26 mouse cellular contexts compared by ENCODE assay signal in genomic region chr3:83050661-83051060, GRCm38 (mm10). TPM values are rescaled to one million over a fixed set of nuclear protein-coding genes. Genes with fewer than 3 reads are reported as not detected.
DNase-seq lines count a peak whose midpoint lies in the region; ATAC-seq and TF ChIP-seq lines count a peak whose summit lies in the region.
"Had no signal": no experiment of that assay in that cellular context is flagged by ENCODE, and none has a peak within 500 bp of the region (broad histone marks: within the 10 kb centered on the region; RNA-seq: fewer than 3 reads in every experiment).

No protein-coding gene starts in this region.

- H3K9ac ChIP-seq in kidney, postnatal 0 days (ENCODE audit: low read depth, low read length), result no peak overlapping the region
- H3K9ac ChIP-seq in liver, adult 2 months (ENCODE audit: low read depth, low read length), result no peak overlapping the region
- H3K9ac ChIP-seq in liver, postnatal 0 days (replicated peaks), result no peak overlapping the region
- no peak overlapping the region for H3K9ac ChIP-seq in liver, embryonic 11.5 days (ENCODE audit: low read depth, low read length)
- no peak overlapping the region for H3K9ac ChIP-seq in midbrain, embryonic 15.5 days

- peaks cover 3% of the 10 kb centered on the region; the same call in 1 of the 2 replicates for H3K79me2 ChIP-seq in liver, adult 2 months (ENCODE audit: control insufficient read depth, insufficient read depth, low read length)

- no peaks in the 10 kb centered on the region for H3K27me3 ChIP-seq in kidney, postnatal 0 days (ENCODE audit: insufficient read depth, low read length)
- H3K27me3 ChIP-seq in liver, adult 2 months (ENCODE audit: control insufficient read depth, insufficient read depth, low read length), result no peaks in the 10 kb centered on the region
- no peaks in the 10 kb centered on the region for H3K27me3 ChIP-seq in liver, postnatal 0 days (ENCODE audit: insufficient read depth, low read length)
- H3K27me3 ChIP-seq in liver, embryonic 11.5 days (replicated peaks; ENCODE audit: control insufficient read depth, insufficient read depth, low read length), result no peaks in the 10 kb centered on the region
- H3K27me3 ChIP-seq in midbrain, embryonic 15.5 days (replicated peaks), result no peaks in the 10 kb centered on the region
- H3K27me3 ChIP-seq: CH12.LX had no signal

- no peak overlapping the region for H3K27ac ChIP-seq in kidney, postnatal 0 days
- H3K27ac ChIP-seq in liver, adult 2 months (replicated peaks; ENCODE audit: insufficient read depth, low read depth, low read length), result 0 out of 2 replicates have a peak overlapping the region, but pooled peaks have one; percentile 49
- peak overlapping the region; percentile 86 for H3K27ac ChIP-seq in liver, postnatal 0 days (ENCODE audit: low read depth)
- no peak overlapping the region for H3K27ac ChIP-seq in liver, embryonic 11.5 days (ENCODE audit: low read depth, low read length)
- H3K27ac ChIP-seq in midbrain, embryonic 15.5 days, result no peak overlapping the region

- H3K36me3 ChIP-seq in kidney, postnatal 0 days (ENCODE audit: insufficient read depth, low read length), result no peaks in the 10 kb centered on the region
- H3K36me3 ChIP-seq in liver, adult 2 months (ENCODE audit: control insufficient read depth, insufficient read depth, low read length), result peaks cover 27% of the 10 kb centered on the region
- no peaks in the 10 kb centered on the region for H3K36me3 ChIP-seq in liver, postnatal 0 days (replicated peaks; ENCODE audit: insufficient read depth, low read length)
- H3K36me3 ChIP-seq in liver, embryonic 11.5 days (ENCODE audit: control insufficient read depth, insufficient read depth, low read length), result no peaks in the 10 kb centered on the region
- no peaks in the 10 kb centered on the region for H3K36me3 ChIP-seq in midbrain, embryonic 15.5 days (replicated peaks)
- H3K36me3 ChIP-seq: G1E had no signal

- ATAC-seq in kidney, postnatal 0 days (replicated peaks; ENCODE audit: low FRiP score, low read depth), result no peak
- ATAC-seq in liver, postnatal 0 days, result no peak
- ATAC-seq in liver, embryonic 11.5 days (replicated peaks; ENCODE audit: low FRiP score), result no peak
- no peak for ATAC-seq in midbrain, embryonic 15.5 days (replicated peaks)
- ATAC-seq: activated CD4-positive, CD25-positive, alpha-beta regulatory T cell, adult 4 months; CD4-positive, CD25-positive, alpha-beta regulatory T cell, adult 4 months; Patski had no signal

- 69% methylated on average over 5 of the region's 5 CpGs for WGBS in kidney, postnatal 0 days
- 25% methylated on average over 5 of the region's 5 CpGs for WGBS in liver, adult 2 months
- WGBS in liver, postnatal 0 days (ENCODE audit: insufficient replicate concordance), result 61% methylated on average over 5 of the region's 5 CpGs
- WGBS in liver, embryonic 11.5 days, result 83% methylated on average over 5 of the region's 5 CpGs
- 83% methylated on average over 5 of the region's 5 CpGs for WGBS in midbrain, embryonic 15.5 days

- no peak overlapping the region for H3K4me3 ChIP-seq in kidney, postnatal 0 days (replicated peaks; ENCODE audit: low read depth, low read length)
- no peak overlapping the region for H3K4me3 ChIP-seq in liver, adult 2 months (ENCODE audit: insufficient read depth, low read depth, low read length)
- no peak overlapping the region for H3K4me3 ChIP-seq in liver, postnatal 0 days (ENCODE audit: low read depth, low read length)
- H3K4me3 ChIP-seq in liver, embryonic 11.5 days (ENCODE audit: low read depth, low read length), result no peak overlapping the region
- H3K4me3 ChIP-seq in midbrain, embryonic 15.5 days, result no peak overlapping the region

- no peak for TF ChIP-seq POLR2A in liver, adult 2 months (IDR thresholded peaks at IDR 0.05; ENCODE audit: extremely low read depth, insufficient read depth, low read length)

- H3K4me2 ChIP-seq in kidney, postnatal 0 days (ENCODE audit: low read length), result no peak overlapping the region
- no peak overlapping the region for H3K4me2 ChIP-seq in liver, postnatal 0 days (ENCODE audit: low read depth, low read length)
- no peak overlapping the region for H3K4me2 ChIP-seq in liver, embryonic 11.5 days
- no peak overlapping the region for H3K4me2 ChIP-seq in midbrain, embryonic 15.5 days

- TF ChIP-seq CTCF in kidney, postnatal 0 days (IDR thresholded peaks at IDR 0.05; ENCODE audit: low read depth), result no peak
- TF ChIP-seq CTCF in liver, adult 2 months (IDR thresholded peaks at IDR 0.05; ENCODE audit: low read depth, low read length), result no peak
- TF ChIP-seq CTCF in liver, postnatal 0 days (IDR thresholded peaks at IDR 0.05; ENCODE audit: low read depth), result no peak

- TF ChIP-seq EP300 in liver, postnatal 0 days (IDR thresholded peaks at IDR 0.05; ENCODE audit: low read depth), result no peak

- H3K4me1 ChIP-seq in kidney, postnatal 0 days (replicated peaks; ENCODE audit: insufficient read depth, low read length), result no peaks in the 10 kb centered on the region
- H3K4me1 ChIP-seq in liver, adult 2 months (ENCODE audit: control insufficient read depth, insufficient read depth, low read length), result peaks cover 26% of the 10 kb centered on the region
- no peaks in the 10 kb centered on the region for H3K4me1 ChIP-seq in liver, postnatal 0 days (ENCODE audit: insufficient read depth)
- H3K4me1 ChIP-seq in liver, embryonic 11.5 days (replicated peaks; ENCODE audit: control insufficient read depth, insufficient read depth, low read length), result peaks cover 3% of the 10 kb centered on the region; the same call in 1 of the 2 replicates
- no peaks in the 10 kb centered on the region for H3K4me1 ChIP-seq in midbrain, embryonic 15.5 days

- no peaks in the 10 kb centered on the region for H3K9me3 ChIP-seq in kidney, postnatal 0 days (replicated peaks; ENCODE audit: low read length)
- H3K9me3 ChIP-seq in liver, postnatal 0 days (ENCODE audit: low read length), result no peaks in the 10 kb centered on the region
- no peaks in the 10 kb centered on the region for H3K9me3 ChIP-seq in liver, embryonic 11.5 days (ENCODE audit: control insufficient read depth, low read length)
- no peaks in the 10 kb centered on the region for H3K9me3 ChIP-seq in midbrain, embryonic 15.5 days
- H3K9me3 ChIP-seq: G1E had no signal

- peak; percentile 35 for DNase-seq in kidney, postnatal 0 days (ENCODE audit: low spot score)
- no peak for DNase-seq in kidney, adult 9 months
- DNase-seq in liver, adult 2 months (ENCODE audit: extremely low read depth, low read depth, low spot score), result peak; percentile 93
- no peak for DNase-seq in liver
- DNase-seq in liver, postnatal 0 days, result no peak
- no peak for DNase-seq in liver, embryonic 11.5 days (ENCODE audit: low spot score)
- DNase-seq in adipocyte (ENCODE audit: low spot score), result peak; percentile 56
- DNase-seq: adrenal gland, adult 2 months; adrenal gland, adult 8-10 months; adrenal gland, postnatal 10 days; adrenal gland, postnatal 14 days; adrenal gland, postnatal 25 days; adrenal gland, postnatal 36 days; B cell, adult 2 months; cerebellum, adult 11 months; cerebellum, adult 11-12 months; cerebellum, adult 18-20 months had no signal

RNA-seq across cellular contexts. Expression of gene Fgb, which starts 1.0 kb away (rescaled TPM):
- polyA plus RNA-seq in kidney, postnatal 0 days (2015; fragmentation: Nextera tagmentation; extraction: Ambion mirVana), result 2.4 and 3.3 TPM in 2 replicates
- 2,420 and 2,798 TPM in 2 replicates for total RNA-seq in liver, adult 2 months (2014; rRNA removed)
- polyA plus RNA-seq in liver, adult 2 months (2012; rRNA removed), result 918 and 923 TPM in 2 replicates
- polyA plus RNA-seq in liver, postnatal 0 days (2015; fragmentation: Nextera tagmentation; extraction: Ambion mirVana), result 2,723 and 3,190 TPM in 2 replicates
- 176 and 188 TPM in 2 replicates for polyA plus RNA-seq in liver, embryonic 11.5 days (2014; fragmentation: Nextera tagmentation; extraction: Ambion mirVana)
- 0.51 TPM in 1 of 2 replicates, not detected in the other for polyA plus RNA-seq in midbrain, embryonic 15.5 days (2015; fragmentation: Nextera tagmentation; extraction: Ambion mirVana)
- total RNA-seq: adrenal gland, postnatal 25 days; CH12.LX; ES-E14; MEL had no signal
- polyA plus RNA-seq: activated CD4-positive, CD25-positive, alpha-beta regulatory T cell, adult 4 months; C2C12; CD4-positive, CD25-positive, alpha-beta regulatory T cell, adult 4 months; G1E; Patski had no signal

RNA-seq across cellular contexts. Expression of gene Plrg1, which starts 4.7 kb away (rescaled TPM):
- polyA plus RNA-seq in kidney, postnatal 0 days (2015; fragmentation: Nextera tagmentation; extraction: Ambion mirVana), result 70.4 and 76.8 TPM in 2 replicates
- 34.1 and 35.1 TPM in 2 replicates for total RNA-seq in liver, adult 2 months (2014; rRNA removed)
- polyA plus RNA-seq in liver, adult 2 months (2012; rRNA removed), result 20.7 and 21.8 TPM in 2 replicates
- polyA plus RNA-seq in liver, postnatal 0 days (2015; fragmentation: Nextera tagmentation; extraction: Ambion mirVana), result 29.6 and 29.9 TPM in 2 replicates
- 92.7 and 103 TPM in 2 replicates for polyA plus RNA-seq in liver, embryonic 11.5 days (2014; fragmentation: Nextera tagmentation; extraction: Ambion mirVana)
- polyA plus RNA-seq in midbrain, embryonic 15.5 days (2015; fragmentation: Nextera tagmentation; extraction: Ambion mirVana), result 104 and 108 TPM in 2 replicates

RNA-seq across cellular contexts. Expression of gene Fga, which starts 24.8 kb away (rescaled TPM):
- polyA plus RNA-seq in kidney, postnatal 0 days (2015; fragmentation: Nextera tagmentation; extraction: Ambion mirVana), result 5.1 and 5.5 TPM in 2 replicates
- total RNA-seq in liver, adult 2 months (2014; rRNA removed), result 3,320 and 3,369 TPM in 2 replicates
- polyA plus RNA-seq in liver, adult 2 months (2012; rRNA removed), result 877 and 984 TPM in 2 replicates
- 4,366 and 4,944 TPM in 2 replicates for polyA plus RNA-seq in liver, postnatal 0 days (2015; fragmentation: Nextera tagmentation; extraction: Ambion mirVana)
- polyA plus RNA-seq in liver, embryonic 11.5 days (2014; fragmentation: Nextera tagmentation; extraction: Ambion mirVana), result 161 and 182 TPM in 2 replicates
- polyA plus RNA-seq in midbrain, embryonic 15.5 days (2015; fragmentation: Nextera tagmentation; extraction: Ambion mirVana), result 1.3 TPM in 1 of 2 replicates, not detected in the other
- total RNA-seq: CH12.LX, ES-E14, MEL had no signal
- polyA plus RNA-seq: activated CD4-positive, CD25-positive, alpha-beta regulatory T cell, adult 4 months; C2C12; CD4-positive, CD25-positive, alpha-beta regulatory T cell, adult 4 months; G1E; Patski had no signal

RNA-seq across cellular contexts. Expression of gene Fgg, which starts 43.1 kb away (rescaled TPM):
- polyA plus RNA-seq in kidney, postnatal 0 days (2015; fragmentation: Nextera tagmentation; extraction: Ambion mirVana), result 1.2 and 2.3 TPM in 2 replicates
- total RNA-seq in liver, adult 2 months (2014; rRNA removed), result 3,843 and 4,358 TPM in 2 replicates
- 2,564 and 2,816 TPM in 2 replicates for polyA plus RNA-seq in liver, adult 2 months (2012; rRNA removed)
- polyA plus RNA-seq in liver, postnatal 0 days (2015; fragmentation: Nextera tagmentation; extraction: Ambion mirVana), result 4,762 and 5,621 TPM in 2 replicates
- 178 and 182 TPM in 2 replicates for polyA plus RNA-seq in liver, embryonic 11.5 days (2014; fragmentation: Nextera tagmentation; extraction: Ambion mirVana)
- 0.09 and 3.4 TPM in 2 replicates for polyA plus RNA-seq in midbrain, embryonic 15.5 days (2015; fragmentation: Nextera tagmentation; extraction: Ambion mirVana)
- total RNA-seq: CH12.LX, MEL had no signal
- polyA plus RNA-seq: activated CD4-positive, CD25-positive, alpha-beta regulatory T cell, adult 4 months; C2C12; CD4-positive, CD25-positive, alpha-beta regulatory T cell, adult 4 months; G1E; Patski had no signal

Comparison
In these comparisons a context has a peak if more than half of its experiments do, and no peak if none do; other contexts are left out.
1. DNase-seq: peak in kidney, postnatal 0 days (single experiment), liver, adult 2 months (single experiment) and adipocyte (single experiment); none in kidney, adult 9 months (single experiment), liver (single experiment), liver, postnatal 0 days (single experiment) and liver, embryonic 11.5 days (single experiment).
2. H3K27ac ChIP-seq: peak in liver, adult 2 months (single experiment) and liver, postnatal 0 days (single experiment); none in kidney, postnatal 0 days (single experiment), liver, embryonic 11.5 days (single experiment) and midbrain, embryonic 15.5 days (single experiment).
3. RNA of gene Fgb, which starts 1.0 kb away (polyA plus RNA-seq): 2,723 to 3,190 TPM in liver, postnatal 0 days, 918 to 923 TPM in liver, adult 2 months and 176 to 188 TPM in liver, embryonic 11.5 days; 2.4 to 3.3 TPM in kidney, postnatal 0 days and 0.51 TPM in midbrain, embryonic 15.5 days; every median in the first group is over 10 times any median in the second.
4. RNA of gene Fga, which starts 24.8 kb away (polyA plus RNA-seq): 4,366 to 4,944 TPM in liver, postnatal 0 days, 877 to 984 TPM in liver, adult 2 months and 161 to 182 TPM in liver, embryonic 11.5 days; 5.1 to 5.5 TPM in kidney, postnatal 0 days and 1.3 TPM in midbrain, embryonic 15.5 days; every median in the first group is over 10 times any median in the second.